Mouse (Mus musculus) C2C12 (cell line): ENCODE measurements around the gene Asprv1. TPM values are rescaled to one million over a fixed set of nuclear protein-coding genes. Genes with fewer than 3 reads are reported as not detected.

ENCODE experiments used
- H3K27me3 ChIP-seq: one replicate; pipeline ENCODE4 v1.6.1; 2011; ENCODE audit not compliant: control insufficient read depth, insufficient read depth, insufficient read length
- H3K36me3 ChIP-seq: one replicate; pipeline ENCODE4 v1.6.1; 2011; ENCODE audit not compliant: control insufficient read depth, insufficient read depth
- H3K4me3 ChIP-seq: one replicate; pipeline ENCODE4 v1.5.1; 2011; ENCODE audit warnings: mild to moderate bottlenecking, control low read depth; ENCODE audit not compliant: poor library complexity, insufficient read depth, severe bottlenecking
- H3K79me2 ChIP-seq: one replicate; pipeline ENCODE4 v1.6.1; 2011; ENCODE audit not compliant: control insufficient read depth, insufficient read depth
- H3K79me3 ChIP-seq: one replicate; pipeline ENCODE4 v1.6.1; 2011; ENCODE audit warnings: low read depth, control low read depth
- H3ac ChIP-seq: one replicate; pipeline ENCODE3; 2011; ENCODE audit warnings: low read depth; ENCODE audit not compliant: control insufficient read depth, insufficient read length
- CEBPB ChIP-seq: IDR thresholded peaks from one replicate; pipeline ENCODE4 v1.6.1; 2011; ENCODE audit warnings: low read depth, mild to moderate bottlenecking, control low read depth, moderate library complexity
- CTCF ChIP-seq: IDR thresholded peaks from one replicate; pipeline ENCODE4 v1.5.1; 2011; ENCODE audit not compliant: control insufficient read depth, insufficient read depth, insufficient read length
- FOSL1 ChIP-seq: IDR thresholded peaks from one replicate; pipeline ENCODE4 v1.8.0; 2011; ENCODE audit warnings: mild to moderate bottlenecking, low read length; ENCODE audit not compliant: poor library complexity, insufficient read depth, severe bottlenecking
- MAX ChIP-seq: IDR thresholded peaks from one replicate; pipeline ENCODE4 v1.6.1; 2011; ENCODE audit warnings: mild to moderate bottlenecking, control low read depth
- MYOD1 ChIP-seq: IDR thresholded peaks from one replicate; pipeline ENCODE4 v1.6.1; 2011; ENCODE audit warnings: low read depth; ENCODE audit not compliant: control insufficient read depth, insufficient read length
- MYOG ChIP-seq: IDR thresholded peaks from one replicate; pipeline ENCODE4 v1.6.1; 2011; ENCODE audit not compliant: control insufficient read depth, insufficient read length; ENCODE audit errors: extremely low read depth
- USF1 ChIP-seq: IDR thresholded peaks from one replicate; pipeline ENCODE4 v1.6.1; 2011; ENCODE audit warnings: low read depth, mild to moderate bottlenecking, control low read depth, moderate library complexity
- polyA plus RNA-seq: library from polyadenylated mRNA; unstranded; fragments of >200 nt; fragmentation: generic; extraction: Trizol; gene quantifications from one replicate; pipeline ENCODE4 v1.2.1, GENCODE M21; 2012; ENCODE audit warnings: missing spikeins

The Asprv1 gene
- polyA plus RNA-seq, 1 experiment, result 0.04 TPM

DNA sequence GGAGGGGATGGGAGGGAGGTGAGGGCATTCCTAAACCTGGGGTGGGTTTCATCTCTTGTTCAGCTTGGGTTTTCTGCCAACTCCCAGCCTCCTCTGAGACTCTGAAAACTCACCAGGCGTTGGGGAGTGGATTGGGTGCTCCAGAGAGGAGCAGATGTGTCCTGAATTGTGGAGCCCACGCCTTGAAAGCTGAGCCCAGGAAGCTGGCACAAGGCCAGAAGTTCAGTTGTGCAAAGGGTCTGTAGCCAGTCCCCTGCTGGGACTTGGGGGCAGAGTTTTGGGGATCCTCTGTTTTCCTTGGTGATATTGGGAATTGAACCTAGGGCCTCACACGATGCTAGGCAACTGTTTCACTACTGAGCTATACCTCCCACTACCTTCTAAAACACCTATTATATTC is 2.2 kb downstream of the Asprv1 start:
- H3K79me2 ChIP-seq, result no peaks in the 10 kb centered on the region
- H3ac ChIP-seq, result no peak overlapping the region
- no peaks in the 10 kb centered on the region for H3K79me3 ChIP-seq
- H3K36me3 ChIP-seq, result no peaks in the 10 kb centered on the region
- H3K4me3 ChIP-seq, result no peak overlapping the region
- TF ChIP-seq MYOD1, result no peak
- no peak for TF ChIP-seq MYOG
- TF ChIP-seq CTCF, result no peak
- TF ChIP-seq CEBPB, result no peak
- TF ChIP-seq FOSL1, result no peak
- TF ChIP-seq USF1, result no peak
- TF ChIP-seq MAX, result no peak
- H3K27me3 ChIP-seq, result peaks cover 13% of the 10 kb centered on the region

DNA sequence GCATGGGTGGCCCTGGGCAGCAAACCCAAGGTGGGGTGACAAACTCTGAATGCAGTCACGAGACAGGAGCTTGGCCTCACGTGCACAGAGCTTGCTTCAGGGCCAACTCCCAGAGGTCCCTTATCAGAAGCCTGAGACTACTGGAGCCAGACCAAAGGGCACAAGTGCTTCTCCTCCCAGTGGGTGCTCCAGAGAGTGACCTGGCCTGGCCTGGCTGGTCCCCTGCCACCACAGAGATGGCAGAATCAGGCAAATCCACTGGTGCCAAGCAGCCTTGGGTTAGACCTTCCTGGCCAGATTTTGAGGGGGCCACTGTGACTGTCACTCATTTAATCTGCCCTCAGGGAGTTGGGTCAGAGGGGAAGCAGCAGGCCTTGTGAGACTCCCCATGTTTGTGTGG is 8.5 kb downstream of the Asprv1 start:
- Histone ChIP-seq H3K4me3 (no peak overlapping the region), H3K79me3 (no peaks in the 10 kb centered on the region), H3K27me3 (no peaks in the 10 kb centered on the region), H3K36me3 (no peaks in the 10 kb centered on the region), H3ac (no peak overlapping the region), H3K79me2 (no peaks in the 10 kb centered on the region)
- TF ChIP-seq MYOD1 (no peak), FOSL1 (no peak), MAX (no peak), CTCF (no peak), USF1 (no peak), MYOG (no peak), CEBPB (no peak)

DNA sequence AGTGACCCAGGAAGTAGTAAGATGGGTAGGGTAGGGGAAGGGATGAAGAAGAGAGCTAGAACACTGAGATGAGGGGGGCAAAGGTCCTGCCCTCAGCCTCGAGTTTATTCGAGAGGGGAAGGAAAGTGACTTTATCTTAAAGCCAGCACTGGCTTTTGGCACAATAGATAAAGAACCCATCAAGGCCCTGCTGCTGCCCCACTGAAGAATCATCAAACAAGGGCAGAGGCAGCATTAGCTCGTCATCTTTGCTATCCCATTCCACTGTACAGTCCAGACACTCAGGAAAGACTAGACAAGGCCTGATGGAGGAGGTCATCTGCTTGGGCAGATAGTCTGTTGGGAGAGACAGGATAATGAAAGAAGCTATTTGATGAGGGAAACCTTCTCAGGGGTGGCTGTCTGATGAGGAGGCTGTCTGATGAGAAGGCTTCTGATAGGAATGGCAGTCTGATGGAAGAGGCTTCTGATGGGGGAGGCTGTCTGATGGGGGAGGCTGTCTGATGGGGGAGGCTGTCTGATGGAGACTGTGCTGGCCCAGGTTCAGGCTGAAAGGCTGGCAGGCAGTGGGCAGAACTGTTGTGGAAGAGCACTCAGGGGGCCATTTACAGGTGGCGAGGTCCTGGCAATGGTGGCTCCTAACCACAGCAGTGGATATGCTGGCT is 9.3 kb downstream of the Asprv1 start:
- Histone ChIP-seq H3K36me3 (no peaks in the 10 kb centered on the region), H3K27me3 (no peaks in the 10 kb centered on the region), H3ac (no peak overlapping the region), H3K79me3 (no peaks in the 10 kb centered on the region), H3K79me2 (no peaks in the 10 kb centered on the region), H3K4me3 (no peak overlapping the region)
- no peak for TF ChIP-seq FOSL1

DNA sequence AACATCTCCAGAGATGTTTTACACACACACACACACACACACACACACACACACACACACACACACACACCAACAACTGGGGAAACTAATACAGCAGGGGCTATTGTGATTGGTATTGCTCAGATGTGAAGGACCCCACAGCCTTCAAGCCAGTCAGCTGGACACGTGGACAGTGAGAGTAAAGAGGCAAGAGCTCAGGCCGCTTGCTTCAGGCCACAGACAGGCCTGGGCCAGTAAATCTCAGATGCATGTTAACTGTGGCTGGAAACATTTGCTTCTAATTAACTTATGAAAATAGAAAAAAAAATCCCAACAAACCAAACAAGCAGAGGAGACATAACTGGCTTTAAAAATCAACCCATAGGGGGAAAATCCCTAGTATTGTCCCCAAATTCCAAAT is 9.9 kb downstream of the Asprv1 start:
- no peak overlapping the region for H3K4me3 ChIP-seq
- no peaks in the 10 kb centered on the region for H3K36me3 ChIP-seq
- H3K79me3 ChIP-seq, result no peaks in the 10 kb centered on the region
- no peak overlapping the region for H3ac ChIP-seq
- H3K79me2 ChIP-seq, result no peaks in the 10 kb centered on the region
- no peaks in the 10 kb centered on the region for H3K27me3 ChIP-seq
- TF ChIP-seq MAX (no peak), USF1 (no peak), CTCF (no peak), FOSL1 (no peak), MYOD1 (no peak), CEBPB (no peak), MYOG (no peak)

DNA sequence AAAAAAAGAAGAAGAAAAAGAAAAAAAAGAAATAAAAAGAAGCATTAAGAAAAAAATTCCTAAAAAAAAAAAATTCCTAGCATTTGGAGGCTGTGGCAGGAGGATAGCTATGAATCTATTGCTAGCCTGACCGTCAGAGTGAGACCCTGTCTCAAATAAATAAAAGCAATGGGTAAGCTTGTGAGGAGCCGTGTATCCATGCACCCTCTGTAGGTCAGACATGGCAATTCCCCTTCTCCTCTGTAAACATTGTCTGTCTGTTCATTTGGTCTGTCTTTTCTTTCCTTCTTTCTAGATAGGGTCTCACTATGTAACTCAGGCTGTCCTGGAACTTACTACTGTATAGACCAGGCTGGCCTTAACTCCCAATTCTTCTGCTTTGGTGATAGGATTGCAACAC is 10.5 kb downstream of the Asprv1 start:
- Histone ChIP-seq H3K79me2 (no peaks in the 10 kb centered on the region), H3K27me3 (no peaks in the 10 kb centered on the region), H3K36me3 (no peaks in the 10 kb centered on the region), H3K79me3 (no peaks in the 10 kb centered on the region), H3K4me3 (no peak overlapping the region), H3ac (no peak overlapping the region)
- TF ChIP-seq CTCF (no peak), MYOD1 (no peak), FOSL1 (no peak), MYOG (no peak), CEBPB (no peak), USF1 (no peak), MAX (no peak)
